Mouse (Mus musculus) leukemia stem cell, adult 10-12 weeks (primary cell): ENCODE results near the gene Map10. TPM values are rescaled to one million over a fixed set of nuclear protein-coding genes. Genes with fewer than 3 reads are reported as not detected.

Experiments
- polyA plus RNA-seq: library from polyadenylated mRNA; stranded (reverse); fragments of >175 nt; gene quantifications from 2 replicates; pipeline ENCODE4 v1.2.3, GENCODE M21; 2012; ENCODE audit warnings: low replicate concordance

The Map10 gene
- polyA plus RNA-seq = 0.16 and 0.22 TPM in 2 replicates

GRCm38 (mm10) chr8:125669700-125670195 lies at the start of gene Map10:
Gene Map10 (plus strand): TSS chr8:125669818.

Other genes with a start within 250 kb of the Map10 start
- 1.4 and 1.6 TPM in 2 replicates for gene Sipa1l2, start 100.0 kb upstream of the Map10 start, polyA plus RNA-seq
- 9.3 and 16.5 TPM in 2 replicates for gene Ntpcr, start 60.1 kb downstream of the Map10 start, polyA plus RNA-seq
- 0.22 TPM in 1 of 2 replicates, not detected in the other for gene Pcnx2, start 228.5 kb downstream of the Map10 start, polyA plus RNA-seq
- gene Map3k21, start 240.6 kb downstream of the Map10 start, polyA plus RNA-seq = not detected in 2 replicates